Mouse (Mus musculus): ENCODE data around the gene Cpne8.

Gene Cpne8

GRCm38 (mm10) chr15:90678985-90679759 lies at the start of gene Cpne8:
TSS of gene Cpne8 (minus strand) at chr15:90679432.
- peak; percentile 66 for DNase-seq

GRCm38 (mm10) chr15:90717717-90718116 lies 38.5 kb upstream of the Cpne8 start:
- no peak for DNase-seq

GRCm38 (mm10) chr15:90709296-90709695 lies 30.1 kb upstream of the Cpne8 start:
- no peak for DNase-seq

- DNase-seq, result no peak
Observed at GRCm38 (mm10) chr15:90704314-90704713, 25.1 kb upstream of the Cpne8 start.

- no peak for DNase-seq
Observed at GRCm38 (mm10) chr15:90703502-90704232, 24.4 kb upstream of the Cpne8 start.

- DNase-seq, result no peak
Observed at GRCm38 (mm10) chr15:90686770-90687169, 7.5 kb upstream of the Cpne8 start.

- peak; percentile 61 for DNase-seq
Observed at GRCm38 (mm10) chr15:90679760-90680579, 738 bp upstream of the Cpne8 start.

- DNase-seq, result peak; percentile 46
Observed at GRCm38 (mm10) chr15:90678488-90678887, 744 bp downstream of the Cpne8 start.

GRCm38 (mm10) chr15:90669494-90669893 lies 9.7 kb downstream of the Cpne8 start:
- DNase-seq, result no peak

- no peak for DNase-seq
Observed at GRCm38 (mm10) chr15:90666893-90667292, 12.3 kb downstream of the Cpne8 start.

- DNase-seq, result no peak
Observed at GRCm38 (mm10) chr15:90664615-90665014, 14.6 kb downstream of the Cpne8 start.

- no peak for DNase-seq
Observed at GRCm38 (mm10) chr15:90663631-90664030, 15.6 kb downstream of the Cpne8 start.

GRCm38 (mm10) chr15:90660723-90661122 lies 18.5 kb downstream of the Cpne8 start:
- DNase-seq, result no peak

GRCm38 (mm10) chr15:90658053-90658452 lies 21.2 kb downstream of the Cpne8 start:
- DNase-seq, result no peak

GRCm38 (mm10) chr15:90656521-90656920 lies 22.7 kb downstream of the Cpne8 start:
- no peak for DNase-seq

GRCm38 (mm10) chr15:90647011-90647577 lies 32.1 kb downstream of the Cpne8 start:
- DNase-seq, result no peak

- DNase-seq, result no peak
Observed at GRCm38 (mm10) chr15:90646326-90646725, 32.9 kb downstream of the Cpne8 start.

GRCm38 (mm10) chr15:90645828-90646227 lies 33.4 kb downstream of the Cpne8 start:
- DNase-seq, result no peak

GRCm38 (mm10) chr15:90624201-90624600 lies 55.0 kb downstream of the Cpne8 start:
- DNase-seq, result no peak

- no peak for DNase-seq
Observed at GRCm38 (mm10) chr15:90622005-90622404, 57.2 kb downstream of the Cpne8 start.

- no peak for DNase-seq
Observed at GRCm38 (mm10) chr15:90619736-90620135, 59.5 kb downstream of the Cpne8 start.

GRCm38 (mm10) chr15:90616116-90616798 lies 63.0 kb downstream of the Cpne8 start:
- peak; percentile 8 for DNase-seq
